Mouse (Mus musculus) midbrain, postnatal 0 days (tissue): ENCODE measurements around the gene Mrpl9. TPM values are rescaled to one million over a fixed set of nuclear protein-coding genes. Genes with fewer than 3 reads are reported as not detected.
A peak's percentile ranks its signal among the peaks of the same experiment; 100 is the strongest.

ENCODE experiments used
- ATAC-seq: fragments of 200-750 bp; cut with Nextera tagmentation; 2 replicates; pipeline ENCODE4 v1.8.0; 2017; ENCODE audit warnings: moderate number of reproducible peaks, mild to moderate bottlenecking, moderate TSS enrichment, moderate library complexity; ENCODE audit not compliant: low FRiP score
- DNase-seq: peaks from one replicate; pipeline ENCODE4 v3.0.0-alpha.2; 2015; ENCODE audit warnings: low spot score
- H3K27ac ChIP-seq: fragments of 300-500 bp; sonication (generic); 2 replicates; pipeline ENCODE4 v1.5.1; 2014; ENCODE audit warnings: low read depth, mild to moderate bottlenecking, low read length, mixed read lengths
- H3K27me3 ChIP-seq: fragments of 300-500 bp; sonication (generic); 2 replicates; pipeline ENCODE4 v1.6.1; 2014; ENCODE audit warnings: low read length, control low read depth, mixed read lengths; ENCODE audit not compliant: insufficient read depth
- H3K36me3 ChIP-seq: fragments of 300-500 bp; sonication (generic); 2 replicates; pipeline ENCODE4 v1.6.1; 2014; ENCODE audit warnings: low read length, control low read depth, mixed read lengths; ENCODE audit not compliant: insufficient read depth
- H3K4me1 ChIP-seq: fragments of 300-500 bp; sonication (generic); 2 replicates; pipeline ENCODE4 v1.6.1; 2014; ENCODE audit warnings: mild to moderate bottlenecking, control low read depth, antibody characterized with exemption, low read length, mixed read lengths; ENCODE audit not compliant: insufficient read depth
- H3K4me2 ChIP-seq: fragments of 300-500 bp; sonication (generic); 2 replicates; pipeline ENCODE4 v1.6.1; 2014; ENCODE audit warnings: low read depth, mild to moderate bottlenecking, low read length, mixed read lengths; ENCODE audit not compliant: poor library complexity, severe bottlenecking
- H3K4me3 ChIP-seq: fragments of 300-500 bp; sonication (generic); 2 replicates; pipeline ENCODE4 v1.5.1; 2014; ENCODE audit warnings: low read depth, mild to moderate bottlenecking, low read length, moderate library complexity
- H3K9ac ChIP-seq: fragments of 300-500 bp; sonication (generic); replicated peaks from 2 replicates; pipeline ENCODE4 v1.6.1; 2014; ENCODE audit warnings: mild to moderate bottlenecking, low read length, moderate library complexity, mixed read lengths; ENCODE audit not compliant: poor library complexity, severe bottlenecking
- H3K9me3 ChIP-seq: fragments of 300-500 bp; sonication (generic); 2 replicates; pipeline ENCODE4 v1.6.1; 2016; ENCODE audit warnings: low read length, control low read depth
- CTCF ChIP-seq: IDR thresholded peaks from 2 replicates; pipeline ENCODE4 v1.5.1; 2016; ENCODE audit warnings: antibody characterized with exemption, mild to moderate bottlenecking
- WGBS: fragments of 180-500 bp; shearing (Covaris S2); extraction: QIAGEN DNeasy Blood & Tissue Kit; methylation state at CpG from one replicate; pipeline ENCODE4 v1.1.7; 2014; 5-methylcytosine and 5-hydroxymethylcytosine counted together
- polyA plus RNA-seq: library from polyadenylated mRNA; unstranded; fragments of >200 nt; fragmentation: Nextera tagmentation; extraction: Ambion mirVana; gene quantifications from 2 replicates; pipeline ENCODE4 v1.2.1, GENCODE M21; 2015
- total RNA-seq: library from RNA; depleted of rRNA; stranded (reverse); fragments of >200 nt; gene quantifications from 2 replicates; pipeline ENCODE4 v1.2.3, GENCODE M21; 2014

Gene Mrpl9
- total and polyA plus RNA-seq, 2 experiments from 2014 or later = 56.1 to 56.8 TPM

GRCm38 (mm10) chr3:94476301-94477035, 33.4 kb downstream of the Mrpl9 start:
- Histone ChIP-seq H3K9ac (no peak overlapping the region; the same call in 1 of the 2 replicates), H3K9me3 (no peaks in the 10 kb centered on the region), H3K4me2 (0 out of 2 replicates have a peak overlapping the region, but pooled peaks have one; percentile 4), H3K36me3 (no peaks in the 10 kb centered on the region; the same call in 1 of the 2 replicates), H3K27me3 (no peaks in the 10 kb centered on the region), H3K4me3 (no peak overlapping the region), H3K4me1 (peaks cover 18% of the 10 kb centered on the region), H3K27ac (peak overlapping the region; percentile 89)
- ATAC-seq (no peak), DNase-seq (no peak)
- no peak for TF ChIP-seq CTCF
- 45% methylated on average over 8 of the region's 8 CpGs for WGBS

- Histone ChIP-seq H3K27me3 (no peaks in the 10 kb centered on the region), H3K4me3 (peak overlapping the region; percentile 66), H3K9ac (peak overlapping the region; percentile 91), H3K36me3 (no peaks in the 10 kb centered on the region; the same call in 1 of the 2 replicates), H3K27ac (peak overlapping the region; percentile 89), H3K4me2 (peak overlapping the region; percentile 96), H3K9me3 (no peaks in the 10 kb centered on the region), H3K4me1 (peaks cover 21% of the 10 kb centered on the region)
- no peak for TF ChIP-seq CTCF
- DNase-seq = peak; percentile 40
- peak; percentile 34 for ATAC-seq
- WGBS = 10% methylated on average over 4 of the region's 4 CpGs
These were observed 34.3 kb downstream of the Mrpl9 start for GRCm38 (mm10) chr3:94477444-94477843.

- Histone ChIP-seq H3K9me3 (no peaks in the 10 kb centered on the region), H3K4me2 (peak within 1 kb of the TSS; percentile 96), H3K27me3 (no peaks in the 10 kb centered on the region), H3K4me3 (peak within 1 kb of the TSS; percentile 66), H3K4me1 (peaks cover 22% of the 10 kb centered on the region), H3K9ac (peak within 1 kb of the TSS; percentile 91), H3K36me3 (no peaks in the 10 kb centered on the region; the same call in 1 of the 2 replicates), H3K27ac (peak within 1 kb of the TSS; percentile 89)
- TF ChIP-seq CTCF = no peak
- ATAC-seq (peak; percentile 90), DNase-seq (peak; percentile 94)
- WGBS = 0% methylated on average over 13 of the region's 14 CpGs
These were observed 34.9 kb downstream of the Mrpl9 start, which contains the start of gene Celf3 for GRCm38 (mm10) chr3:94477981-94478422. Gene Celf3 (plus strand): TSS chr3:94478295.

GRCm38 (mm10) chr3:94478591-94479169, 35.6 kb downstream of the Mrpl9 start:
- Histone ChIP-seq H3K9ac (peak overlapping the region; percentile 91), H3K4me2 (peak overlapping the region; percentile 96), H3K36me3 (no peaks in the 10 kb centered on the region; the same call in 1 of the 2 replicates), H3K27me3 (no peaks in the 10 kb centered on the region), H3K4me3 (peak overlapping the region; percentile 66), H3K27ac (peak overlapping the region; percentile 89), H3K4me1 (peaks cover 29% of the 10 kb centered on the region), H3K9me3 (no peaks in the 10 kb centered on the region)
- 2% methylated on average over 9 of the region's 9 CpGs for WGBS
- TF ChIP-seq CTCF = no peak
- ATAC-seq (peak; percentile 42), DNase-seq (no peak)

- Histone ChIP-seq H3K27ac (peak overlapping the region; percentile 89; the same call in 1 of the 2 replicates), H3K4me2 (peak overlapping the region; percentile 96), H3K9me3 (no peaks in the 10 kb centered on the region), H3K36me3 (no peaks in the 10 kb centered on the region; the same call in 1 of the 2 replicates), H3K4me3 (peak overlapping the region; percentile 66), H3K9ac (peak overlapping the region; percentile 91), H3K27me3 (no peaks in the 10 kb centered on the region), H3K4me1 (peaks cover 37% of the 10 kb centered on the region)
- 12% methylated on average over 11 of the region's 11 CpGs for WGBS
- ATAC-seq (no peak), DNase-seq (no peak)
- no peak for TF ChIP-seq CTCF
These were observed 36.4 kb downstream of the Mrpl9 start for GRCm38 (mm10) chr3:94479564-94479963.
